Mouse (Mus musculus) midbrain, postnatal 0 days (tissue): ENCODE data around the gene Hist1h1b. TPM values are rescaled to one million over a fixed set of nuclear protein-coding genes. Genes with fewer than 3 reads are reported as not detected.
A peak's percentile ranks its signal among the peaks of the same experiment; 100 is the strongest.
"Not testable (repeated sequence)": the region's sequence is repeated elsewhere in the genome, so short reads cannot be mapped to it uniquely, and the experiment has no call there.

Source experiments
- ATAC-seq: fragments of 200-750 bp; cut with Nextera tagmentation; 2 replicates; pipeline ENCODE4 v1.8.0; 2017; ENCODE audit warnings: moderate number of reproducible peaks, mild to moderate bottlenecking, moderate TSS enrichment, moderate library complexity; ENCODE audit not compliant: low FRiP score
- DNase-seq: peaks from one replicate; pipeline ENCODE4 v3.0.0-alpha.2; 2015; ENCODE audit warnings: low spot score
- H3K27ac ChIP-seq: fragments of 300-500 bp; sonication (generic); 2 replicates; pipeline ENCODE4 v1.5.1; 2014; ENCODE audit warnings: low read depth, mild to moderate bottlenecking, low read length, mixed read lengths
- H3K27me3 ChIP-seq: fragments of 300-500 bp; sonication (generic); 2 replicates; pipeline ENCODE4 v1.6.1; 2014; ENCODE audit warnings: low read length, control low read depth, mixed read lengths; ENCODE audit not compliant: insufficient read depth
- H3K36me3 ChIP-seq: fragments of 300-500 bp; sonication (generic); 2 replicates; pipeline ENCODE4 v1.6.1; 2014; ENCODE audit warnings: low read length, control low read depth, mixed read lengths; ENCODE audit not compliant: insufficient read depth
- H3K4me1 ChIP-seq: fragments of 300-500 bp; sonication (generic); 2 replicates; pipeline ENCODE4 v1.6.1; 2014; ENCODE audit warnings: mild to moderate bottlenecking, control low read depth, antibody characterized with exemption, low read length, mixed read lengths; ENCODE audit not compliant: insufficient read depth
- H3K4me2 ChIP-seq: fragments of 300-500 bp; sonication (generic); 2 replicates; pipeline ENCODE4 v1.6.1; 2014; ENCODE audit warnings: low read depth, mild to moderate bottlenecking, low read length, mixed read lengths; ENCODE audit not compliant: poor library complexity, severe bottlenecking
- H3K4me3 ChIP-seq: fragments of 300-500 bp; sonication (generic); 2 replicates; pipeline ENCODE4 v1.5.1; 2014; ENCODE audit warnings: low read depth, mild to moderate bottlenecking, low read length, moderate library complexity
- H3K9ac ChIP-seq: fragments of 300-500 bp; sonication (generic); replicated peaks from 2 replicates; pipeline ENCODE4 v1.6.1; 2014; ENCODE audit warnings: mild to moderate bottlenecking, low read length, moderate library complexity, mixed read lengths; ENCODE audit not compliant: poor library complexity, severe bottlenecking
- H3K9me3 ChIP-seq: fragments of 300-500 bp; sonication (generic); 2 replicates; pipeline ENCODE4 v1.6.1; 2016; ENCODE audit warnings: low read length, control low read depth
- CTCF ChIP-seq: IDR thresholded peaks from 2 replicates; pipeline ENCODE4 v1.5.1; 2016; ENCODE audit warnings: antibody characterized with exemption, mild to moderate bottlenecking
- WGBS: fragments of 180-500 bp; shearing (Covaris S2); extraction: QIAGEN DNeasy Blood & Tissue Kit; methylation state at CpG from one replicate; pipeline ENCODE4 v1.1.7; 2014; 5-methylcytosine and 5-hydroxymethylcytosine counted together
- polyA plus RNA-seq: library from polyadenylated mRNA; unstranded; fragments of >200 nt; fragmentation: Nextera tagmentation; extraction: Ambion mirVana; gene quantifications from 2 replicates; pipeline ENCODE4 v1.2.1, GENCODE M21; 2015
- total RNA-seq: library from RNA; depleted of rRNA; stranded (reverse); fragments of >200 nt; gene quantifications from 2 replicates; pipeline ENCODE4 v1.2.3, GENCODE M21; 2014

Gene Hist1h1b
- total and polyA plus RNA-seq, 2 experiments from 2014 or later = 2.0 to 116 TPM

DNA sequence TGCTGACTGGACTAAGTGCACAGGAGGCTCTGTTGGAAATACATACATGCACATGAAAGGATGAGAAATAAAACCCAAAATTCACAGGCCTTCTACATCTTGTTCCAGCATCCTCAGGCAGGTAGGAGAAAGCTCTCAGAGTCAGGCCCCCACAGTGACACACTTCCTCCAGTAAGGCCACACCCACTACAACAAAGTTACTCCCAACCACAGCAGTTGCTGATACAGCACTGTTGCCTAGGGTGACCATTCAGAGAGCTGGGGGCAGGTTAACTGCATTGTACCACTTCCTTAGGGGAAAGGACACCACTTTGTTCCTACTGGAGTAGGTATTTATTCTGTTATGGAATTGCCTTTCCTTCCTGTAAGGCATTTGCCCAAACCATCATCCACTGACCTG lies 16.7 kb upstream of the Hist1h1b start:
- DNase-seq, H3K4me2 ChIP-seq, H3K27ac ChIP-seq, H3K9me3 ChIP-seq, ATAC-seq, H3K4me1 ChIP-seq, H3K27me3 ChIP-seq, H3K4me3 ChIP-seq, H3K36me3 ChIP-seq, H3K9ac ChIP-seq: not testable (repeated sequence)

DNA sequence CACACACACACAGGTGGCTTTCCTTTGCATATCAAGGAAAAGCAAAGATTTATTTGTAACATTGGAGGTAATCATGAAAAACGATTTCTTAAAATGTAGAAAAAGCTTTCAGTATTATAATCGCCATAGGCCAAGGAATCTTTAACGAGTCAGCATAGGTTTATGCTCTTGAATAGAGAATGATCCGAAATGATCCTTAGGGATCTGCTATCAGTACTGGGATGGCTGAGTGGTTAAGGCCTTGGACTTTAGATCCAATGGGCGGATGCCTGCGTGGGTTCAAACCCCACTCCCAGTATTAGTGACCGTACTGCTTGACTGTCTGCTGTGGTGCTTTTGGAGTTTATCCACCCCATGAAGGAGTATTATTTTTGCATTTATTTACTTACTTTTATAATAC lies 15.2 kb upstream of the Hist1h1b start:
- H3K27me3 ChIP-seq = no peaks in the 10 kb centered on the region
- H3K4me3 ChIP-seq = no peak overlapping the region
- H3K9me3 ChIP-seq = no peaks in the 10 kb centered on the region
- WGBS = 94% methylated on average over 7 of the region's 7 CpGs
- no peaks in the 10 kb centered on the region for H3K36me3 ChIP-seq
- H3K9ac ChIP-seq = no peak overlapping the region
- H3K4me2 ChIP-seq = no peak overlapping the region
- DNase-seq = no peak
- no peak for TF ChIP-seq CTCF
- no peak for ATAC-seq
- H3K4me1 ChIP-seq = no peaks in the 10 kb centered on the region
- no peak overlapping the region for H3K27ac ChIP-seq

GRCm38 (mm10) chr13:21790601-21791283 lies 10.3 kb upstream of the Hist1h1b start:
- ATAC-seq (no peak), DNase-seq (no peak)
- Histone ChIP-seq H3K9ac (peak overlapping the region; percentile 36; the same call in 1 of the 2 replicates), H3K27me3 (no peaks in the 10 kb centered on the region), H3K27ac (no peak overlapping the region), H3K4me1 (no peaks in the 10 kb centered on the region), H3K4me2 (peak overlapping the region; percentile 29), H3K36me3 (no peaks in the 10 kb centered on the region), H3K9me3 (no peaks in the 10 kb centered on the region), H3K4me3 (no peak overlapping the region)
- 6% methylated on average over 16 of the region's 18 CpGs for WGBS
- TF ChIP-seq CTCF = no peak

DNA sequence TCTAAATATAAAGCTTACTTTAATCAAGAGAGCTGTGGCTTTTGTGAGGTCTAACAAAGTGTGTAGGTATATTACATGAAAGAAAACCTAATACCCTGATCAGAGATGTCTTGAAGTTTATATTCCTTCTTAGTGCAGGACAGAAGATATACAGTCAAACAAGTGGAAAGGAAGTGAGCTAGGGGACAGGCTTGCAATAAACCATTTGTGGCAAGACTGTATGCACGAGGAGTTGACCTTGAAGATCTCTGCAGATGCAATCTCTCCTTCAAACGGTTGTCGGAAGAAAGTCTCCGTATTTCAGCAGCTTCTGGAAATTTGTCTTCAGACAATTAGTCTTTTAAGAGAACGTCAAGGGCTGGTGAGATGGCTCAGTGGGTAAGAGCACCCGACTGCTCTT lies 9.5 kb upstream of the Hist1h1b start:
- H3K4me3 ChIP-seq = no peak overlapping the region
- H3K36me3 ChIP-seq = no peaks in the 10 kb centered on the region
- no peaks in the 10 kb centered on the region for H3K4me1 ChIP-seq
- no peak overlapping the region for H3K27ac ChIP-seq
- WGBS = 75% methylated on average over 6 of the region's 6 CpGs
- no peak for ATAC-seq
- H3K9me3 ChIP-seq = no peaks in the 10 kb centered on the region
- no peak overlapping the region for H3K4me2 ChIP-seq
- DNase-seq = no peak
- H3K27me3 ChIP-seq = no peaks in the 10 kb centered on the region
- TF ChIP-seq CTCF = no peak
- no peak overlapping the region for H3K9ac ChIP-seq

DNA sequence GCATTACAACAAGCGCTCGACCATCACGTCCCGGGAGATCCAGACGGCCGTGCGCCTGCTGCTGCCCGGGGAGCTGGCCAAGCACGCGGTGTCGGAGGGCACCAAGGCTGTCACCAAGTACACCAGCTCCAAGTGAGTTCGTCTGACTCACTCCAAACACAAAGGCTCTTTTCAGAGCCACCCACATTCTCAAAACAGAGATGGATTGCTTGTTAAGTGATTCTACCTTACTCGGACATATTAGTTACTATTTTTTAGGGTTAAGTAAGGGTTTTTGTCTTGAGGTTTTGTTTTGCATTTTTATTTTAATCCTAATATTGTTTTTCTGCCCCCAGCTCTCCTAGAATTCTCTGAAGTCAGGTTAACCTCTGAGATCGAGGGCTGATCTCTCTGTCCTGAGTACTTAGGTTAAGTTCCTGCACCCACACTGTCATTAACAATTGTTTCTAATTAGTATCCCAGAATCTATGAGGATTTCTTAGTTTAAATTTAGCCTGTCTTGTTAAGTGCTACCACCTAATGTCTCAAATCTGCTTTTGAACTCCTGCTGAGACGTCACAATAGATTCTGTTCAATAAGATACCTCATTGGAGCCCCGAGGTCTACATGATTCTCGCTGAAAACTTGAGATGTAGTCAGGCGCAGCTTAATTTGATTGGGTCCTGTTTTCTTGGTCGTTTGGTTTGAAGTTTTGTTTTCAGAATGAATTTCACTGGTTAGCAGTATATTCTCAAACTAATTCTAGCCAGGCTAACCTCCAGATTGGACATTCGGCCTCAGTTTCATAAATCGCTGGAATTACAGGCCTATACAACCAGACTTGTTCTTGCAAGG lies 7.6 kb upstream of the Hist1h1b start:
- Histone ChIP-seq H3K27me3 (no peaks in the 10 kb centered on the region), H3K9ac (no peak overlapping the region), H3K4me3 (peak overlapping the region; percentile 36), H3K4me2 (peak overlapping the region; percentile 52), H3K4me1 (peaks cover 4% of the 10 kb centered on the region; the same call in 1 of the 2 replicates), H3K27ac (no peak overlapping the region), H3K36me3 (no peaks in the 10 kb centered on the region), H3K9me3 (no peaks in the 10 kb centered on the region)
- DNase-seq (no peak), ATAC-seq (peak; percentile 24)
- WGBS = 14% methylated on average over 13 of the region's 21 CpGs
- TF ChIP-seq CTCF = no peak

- not testable (repeated sequence) for H3K27ac ChIP-seq, H3K27me3 ChIP-seq, H3K4me1 ChIP-seq, H3K36me3 ChIP-seq, H3K9ac ChIP-seq, H3K9me3 ChIP-seq
- WGBS = 1% methylated on average over 33 of the region's 63 CpGs
- H3K4me2 ChIP-seq = peak within 1 kb of the TSS; percentile 52
- peak; percentile 100 for DNase-seq
- peak; percentile 94 for ATAC-seq
- peak within 1 kb of the TSS; percentile 36 for H3K4me3 ChIP-seq
Measured at GRCm38 (mm10) chr13:21786899-21787629, 6.6 kb upstream of the Hist1h1b start, which contains the start of the genes Hist1h2an and Hist1h2bp. Gene Hist1h2an, minus strand, starts transcription at chr13:21787218. Gene Hist1h2bp, plus strand, starts transcription at chr13:21787461.
